Mouse (Mus musculus): ENCODE results near the gene Tm9sf1. TPM values are rescaled to one million over a fixed set of nuclear protein-coding genes. Genes with fewer than 3 reads are reported as not detected.

The Tm9sf1 gene
- 111 and 122 TPM in 2 replicates for polyA plus RNA-seq (2014; fragmentation: Nextera tagmentation; extraction: Ambion mirVana)

GRCm38 (mm10) chr14:55643060-55643907 is at the start of gene Tm9sf1:
Tm9sf1 (minus strand) TSS chr14:55643806.
- ATAC-seq (ENCODE audit: insufficient read depth) = peak; percentile 89
- peak within 1 kb of the TSS; percentile 96 for H3K27ac ChIP-seq (ENCODE audit: low read depth)
- WGBS = under 1% methylated on average over 89 of the region's 89 CpGs
- TF ChIP-seq CTCF (IDR thresholded peaks at IDR 0.05; ENCODE audit: low read depth) = no peak
- H3K9me3 ChIP-seq (ENCODE audit: low read depth, low read length) = no peaks in the 10 kb centered on the region
- H3K4me1 ChIP-seq (ENCODE audit: insufficient read depth) = peaks cover 6% of the 10 kb centered on the region; the same call in 1 of the 2 replicates
- H3K9ac ChIP-seq = peak within 1 kb of the TSS; percentile 96
- H3K36me3 ChIP-seq (ENCODE audit: insufficient read depth) = peaks cover 46% of the 10 kb centered on the region
- H3K27me3 ChIP-seq (ENCODE audit: insufficient read depth, low read length) = no peaks in the 10 kb centered on the region
- H3K4me3 ChIP-seq (ENCODE audit: low read depth, low read length) = peak within 1 kb of the TSS; percentile 99
- peak; percentile 86 for DNase-seq
- peak within 1 kb of the TSS; percentile 90 for H3K4me2 ChIP-seq

- Histone ChIP-seq H3K9ac (no peak overlapping the region), H3K4me1 (ENCODE audit: insufficient read depth) (no peaks in the 10 kb centered on the region), H3K4me3 (ENCODE audit: low read depth, low read length) (no peak overlapping the region), H3K4me2 (no peak overlapping the region), H3K36me3 (ENCODE audit: insufficient read depth) (no peaks in the 10 kb centered on the region), H3K9me3 (ENCODE audit: low read depth, low read length) (no peaks in the 10 kb centered on the region), H3K27me3 (ENCODE audit: insufficient read depth, low read length) (no peaks in the 10 kb centered on the region), H3K27ac (ENCODE audit: low read depth) (no peak overlapping the region)
- 71% methylated on average over 10 of the region's 10 CpGs for WGBS
- ATAC-seq (ENCODE audit: insufficient read depth) = no peak
- no peak for DNase-seq
- no peak for TF ChIP-seq CTCF (IDR thresholded peaks at IDR 0.05; ENCODE audit: low read depth)
These were observed 45.8 kb upstream of the Tm9sf1 start for GRCm38 (mm10) chr14:55689433-55689832.

GRCm38 (mm10) chr14:55682118-55682493 is 38.5 kb upstream of the Tm9sf1 start:
- peak overlapping the region; percentile 81 for H3K9ac ChIP-seq
- H3K4me2 ChIP-seq = peak overlapping the region; percentile 82
- H3K36me3 ChIP-seq (ENCODE audit: insufficient read depth) = peaks cover 34% of the 10 kb centered on the region
- H3K4me1 ChIP-seq (ENCODE audit: insufficient read depth) = no peaks in the 10 kb centered on the region
- H3K4me3 ChIP-seq (ENCODE audit: low read depth, low read length) = peak overlapping the region; percentile 78
- no peaks in the 10 kb centered on the region for H3K9me3 ChIP-seq (ENCODE audit: low read depth, low read length)
- ATAC-seq (ENCODE audit: insufficient read depth) (peak; percentile 12; the same call in 1 of the 2 replicates), DNase-seq (no peak)
- H3K27ac ChIP-seq (ENCODE audit: low read depth) = peak overlapping the region; percentile 92; the same call in 1 of the 2 replicates
- TF ChIP-seq CTCF (IDR thresholded peaks at IDR 0.05; ENCODE audit: low read depth) = no peak
- whole genome bisulfite sequencing = 10% methylated on average over 3 of the region's 3 CpGs
- no peaks in the 10 kb centered on the region for H3K27me3 ChIP-seq (ENCODE audit: insufficient read depth, low read length)

GRCm38 (mm10) chr14:55681160-55682117 is 37.8 kb upstream of the Tm9sf1 start, which contains the start of gene Tinf2:
Tinf2 (minus strand) TSS chr14:55681820.
- peak; percentile 98 for ATAC-seq (ENCODE audit: insufficient read depth)
- Histone ChIP-seq H3K4me1 (ENCODE audit: insufficient read depth) (no peaks in the 10 kb centered on the region), H3K9ac (peak within 1 kb of the TSS; percentile 81), H3K4me3 (ENCODE audit: low read depth, low read length) (peak within 1 kb of the TSS; percentile 78), H3K9me3 (ENCODE audit: low read depth, low read length) (no peaks in the 10 kb centered on the region), H3K36me3 (ENCODE audit: insufficient read depth) (peaks cover 41% of the 10 kb centered on the region), H3K4me2 (peak within 1 kb of the TSS; percentile 82), H3K27ac (ENCODE audit: low read depth) (peak within 1 kb of the TSS; percentile 92), H3K27me3 (ENCODE audit: insufficient read depth, low read length) (no peaks in the 10 kb centered on the region)
- peak; percentile 85 for TF ChIP-seq CTCF (IDR thresholded peaks at IDR 0.05; ENCODE audit: low read depth)
- under 1% methylated on average over 65 of the region's 66 CpGs for WGBS
- DNase-seq = peak; percentile 99

- WGBS = 83% methylated on average over 4 of the region's 4 CpGs
- H3K4me2 ChIP-seq = no peak overlapping the region
- DNase-seq (no peak), ATAC-seq (ENCODE audit: insufficient read depth) (no peak)
- no peak overlapping the region for H3K27ac ChIP-seq (ENCODE audit: low read depth)
- no peak overlapping the region for H3K4me3 ChIP-seq (ENCODE audit: low read depth, low read length)
- H3K9ac ChIP-seq = no peak overlapping the region
- no peaks in the 10 kb centered on the region for H3K27me3 ChIP-seq (ENCODE audit: insufficient read depth, low read length)
- H3K36me3 ChIP-seq (ENCODE audit: insufficient read depth) = peaks cover 57% of the 10 kb centered on the region
- no peak for TF ChIP-seq CTCF (IDR thresholded peaks at IDR 0.05; ENCODE audit: low read depth)
- H3K9me3 ChIP-seq (ENCODE audit: low read depth, low read length) = no peaks in the 10 kb centered on the region
- peaks cover 4% of the 10 kb centered on the region; the same call in 1 of the 2 replicates for H3K4me1 ChIP-seq (ENCODE audit: insufficient read depth)
These were observed 34.0 kb upstream of the Tm9sf1 start for GRCm38 (mm10) chr14:55677615-55678014.

- Histone ChIP-seq H3K4me2 (peak overlapping the region; percentile 70), H3K9me3 (ENCODE audit: low read depth, low read length) (no peaks in the 10 kb centered on the region), H3K27me3 (ENCODE audit: insufficient read depth, low read length) (no peaks in the 10 kb centered on the region), H3K27ac (ENCODE audit: low read depth) (peak overlapping the region; percentile 72; the same call in 1 of the 2 replicates), H3K36me3 (ENCODE audit: insufficient read depth) (peaks cover 29% of the 10 kb centered on the region), H3K4me1 (ENCODE audit: insufficient read depth) (peaks cover 5% of the 10 kb centered on the region; the same call in 1 of the 2 replicates), H3K4me3 (ENCODE audit: low read depth, low read length) (peak overlapping the region; percentile 70), H3K9ac (peak overlapping the region; percentile 77)
- DNase-seq = no peak
- no peak for ATAC-seq (ENCODE audit: insufficient read depth)
- 72% methylated on average over 7 of the region's 7 CpGs for WGBS
- no peak for TF ChIP-seq CTCF (IDR thresholded peaks at IDR 0.05; ENCODE audit: low read depth)
These were observed 29.1 kb upstream of the Tm9sf1 start for GRCm38 (mm10) chr14:55672741-55673060.
